Mouse (Mus musculus) 3134 (cell line): ENCODE results near the gene Gmcl1.

Source experiments
- DNase-seq: peaks from one replicate; pipeline ENCODE4 v3.0.0-alpha.2; 2011; ENCODE audit warnings: low spot score; ENCODE audit not compliant: insufficient read length; ENCODE audit errors: extremely low read depth

Gene Gmcl1

DNA sequence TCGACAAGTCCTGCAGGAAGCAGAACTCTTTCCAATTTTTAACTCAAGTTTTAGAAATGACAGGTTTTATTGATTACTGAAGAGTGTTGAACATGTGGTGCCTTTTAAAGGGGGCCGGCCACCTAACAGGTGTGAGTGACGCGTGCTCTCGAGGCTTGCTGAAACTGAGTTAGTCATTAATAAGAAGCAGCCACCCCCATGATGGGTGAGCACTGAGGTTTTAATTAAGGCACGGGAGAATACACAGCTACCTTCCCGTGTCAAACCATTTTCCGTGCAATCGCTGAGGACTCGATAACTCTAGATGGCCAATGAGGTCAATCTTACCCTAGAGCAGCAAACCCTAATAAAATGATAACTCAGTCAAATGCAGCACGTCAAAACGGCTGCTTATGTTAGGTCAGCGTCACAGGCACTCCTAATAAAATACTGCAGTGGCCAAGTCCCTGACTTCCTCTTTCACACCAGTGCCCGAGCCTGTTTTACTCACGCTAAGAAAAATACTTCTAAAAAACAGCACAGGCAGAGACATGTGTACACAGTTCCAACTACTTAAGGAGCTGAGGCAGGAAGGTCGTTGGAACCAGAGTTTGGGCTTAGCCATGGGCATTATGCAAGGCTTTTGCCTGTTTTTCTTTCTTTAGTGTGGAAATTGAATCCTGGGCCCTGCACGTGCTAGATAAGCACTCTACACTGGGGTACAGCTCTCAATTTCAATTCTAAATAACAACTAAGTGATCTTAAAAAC, 67.4 kb downstream of the Gmcl1 start:
- DNase-seq, result no peak

DNA sequence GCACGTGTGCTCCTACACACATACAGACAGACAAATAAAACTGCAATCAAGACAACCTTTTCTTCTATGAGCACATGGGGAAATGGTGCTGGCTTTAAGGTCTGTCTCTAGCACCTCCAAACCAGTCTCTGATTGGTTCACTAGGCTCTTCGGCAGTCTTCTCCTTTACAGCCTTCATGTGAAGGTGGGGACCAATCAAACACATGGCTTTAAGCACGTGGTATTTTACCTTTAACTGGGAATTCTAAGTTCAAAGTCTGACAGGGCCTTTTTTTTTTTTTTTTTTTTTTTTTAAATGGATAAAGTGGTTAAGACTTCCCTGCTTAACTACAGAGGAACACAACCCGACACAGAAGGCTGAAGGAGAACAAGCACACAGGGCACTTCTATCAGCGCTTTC, 68.1 kb downstream of the Gmcl1 start:
- DNase-seq, result no peak

DNA sequence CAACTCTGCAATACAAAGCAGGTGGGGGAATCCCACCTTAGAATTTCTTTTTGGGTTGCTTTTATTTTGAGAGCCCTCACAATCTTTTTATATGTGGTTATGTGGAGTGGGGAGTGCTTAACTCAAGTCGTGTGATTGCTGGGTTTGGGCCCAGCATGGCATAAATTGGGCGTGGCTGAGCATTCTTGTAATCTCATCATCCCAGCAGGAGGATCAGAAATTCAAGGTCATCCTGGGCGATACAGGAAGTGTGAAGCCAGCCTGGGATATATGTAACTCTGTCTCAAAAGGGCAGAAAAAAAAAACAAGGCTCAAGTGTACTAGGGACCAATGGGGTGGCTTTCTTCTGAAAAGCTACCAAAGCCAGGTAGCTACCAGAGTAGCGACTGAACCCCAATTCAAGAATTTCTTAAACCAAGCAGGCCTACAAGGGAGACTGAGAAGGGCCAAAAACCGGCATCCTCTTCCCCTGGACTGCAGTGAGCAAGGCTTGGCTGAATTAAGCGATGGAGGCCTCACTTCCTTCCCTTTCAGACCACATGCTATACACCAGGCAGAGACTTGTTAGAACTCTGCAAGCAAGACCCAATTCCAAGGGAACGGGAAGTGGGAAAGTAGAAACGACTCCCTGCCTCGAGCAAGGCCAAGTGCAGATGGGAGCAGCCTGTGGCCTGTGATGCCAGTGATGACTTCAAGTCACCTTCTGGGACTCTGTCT, 72.9 kb downstream of the Gmcl1 start:
- DNase-seq, result no peak

DNA sequence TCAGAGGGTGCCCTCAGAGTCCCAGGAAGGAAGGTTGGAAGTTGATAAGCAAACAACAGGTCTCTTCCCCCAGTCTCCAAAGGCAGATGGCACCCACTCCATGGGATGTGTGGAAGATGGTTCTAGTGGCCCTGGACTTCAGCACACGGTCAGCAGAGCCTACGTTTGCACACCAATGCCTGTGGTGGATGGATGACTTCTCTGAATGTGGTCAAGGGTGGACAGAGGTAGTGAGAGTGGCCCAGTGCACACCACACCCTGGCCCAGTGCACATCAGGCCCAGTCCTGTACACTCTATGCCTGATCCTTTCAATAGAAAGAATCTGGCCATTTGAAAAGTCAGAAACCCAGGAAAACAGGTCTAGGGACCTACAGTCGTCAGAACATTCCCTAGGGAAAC, 74.7 kb downstream of the Gmcl1 start:
- no peak for DNase-seq

DNA sequence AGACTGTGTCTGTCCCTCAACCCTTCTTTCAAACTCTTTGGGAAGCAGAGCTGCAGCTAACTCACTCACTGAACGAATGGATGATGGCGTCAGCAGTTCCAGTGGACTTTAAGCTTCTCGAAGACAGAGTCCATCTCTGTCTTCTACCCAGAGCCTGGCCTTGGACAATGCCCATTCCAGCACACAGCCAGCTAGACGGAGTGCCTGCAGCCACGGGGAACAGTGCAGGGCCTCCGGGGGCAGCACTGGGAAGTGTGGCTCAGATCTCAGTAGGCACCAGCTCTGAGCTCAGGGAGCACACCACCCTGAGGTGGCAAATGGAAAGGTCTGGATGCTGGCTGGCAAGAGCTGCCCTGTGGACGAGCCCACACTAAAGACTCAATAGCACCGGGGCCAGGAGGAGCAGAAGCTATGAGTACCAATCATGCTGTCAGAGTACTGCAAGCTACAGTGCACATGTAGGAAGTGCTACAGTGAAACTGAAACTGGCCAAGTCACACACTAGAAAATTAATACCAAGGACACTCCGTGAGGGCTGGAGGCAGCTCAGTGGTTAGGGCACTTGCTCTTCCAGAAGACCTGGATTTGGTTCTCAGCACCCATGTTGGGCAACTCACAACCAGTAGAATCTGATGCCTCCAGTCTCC, 78.8 kb downstream of the Gmcl1 start:
- DNase-seq, result no peak

DNA sequence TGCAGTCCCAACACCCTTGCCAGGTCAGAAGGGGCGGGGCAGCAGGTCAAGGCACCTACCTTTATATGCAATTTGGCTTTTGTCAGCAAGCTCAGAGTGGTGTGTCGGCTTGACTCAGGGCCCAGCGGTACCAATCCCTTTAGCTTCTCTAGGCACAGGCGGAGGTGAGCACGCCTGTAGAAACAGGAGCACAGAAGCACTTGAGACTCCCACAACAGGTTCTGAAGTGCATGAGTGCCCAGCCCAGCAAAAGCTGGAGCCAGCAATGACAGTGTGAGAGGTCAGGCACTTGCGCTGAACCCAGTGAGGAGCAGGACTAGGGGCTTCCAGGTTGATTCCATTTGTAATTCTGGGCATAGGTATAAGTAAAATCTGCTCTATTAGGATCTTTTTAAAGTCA, 80.2 kb downstream of the Gmcl1 start:
- DNase-seq, result no peak

DNA sequence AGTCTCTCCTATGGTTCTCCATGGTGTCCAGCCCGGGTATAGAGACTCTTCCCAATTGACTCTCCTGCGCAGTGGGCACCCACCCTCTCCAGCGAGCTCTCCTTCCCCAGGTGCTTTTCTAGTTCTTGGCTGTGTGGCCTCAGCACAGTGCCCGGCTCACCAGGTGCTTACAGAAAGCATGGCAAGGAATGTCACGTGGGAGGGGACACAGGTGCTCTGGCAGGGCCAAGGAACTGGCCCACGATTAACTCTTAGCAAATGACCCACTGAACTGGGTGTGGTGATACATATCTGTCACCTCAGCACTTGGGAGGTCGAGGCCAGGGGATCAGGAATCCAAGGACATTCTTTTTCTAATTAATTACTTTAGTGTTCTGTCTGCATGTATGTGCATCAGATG, 87.0 kb downstream of the Gmcl1 start:
- no peak for DNase-seq

DNA sequence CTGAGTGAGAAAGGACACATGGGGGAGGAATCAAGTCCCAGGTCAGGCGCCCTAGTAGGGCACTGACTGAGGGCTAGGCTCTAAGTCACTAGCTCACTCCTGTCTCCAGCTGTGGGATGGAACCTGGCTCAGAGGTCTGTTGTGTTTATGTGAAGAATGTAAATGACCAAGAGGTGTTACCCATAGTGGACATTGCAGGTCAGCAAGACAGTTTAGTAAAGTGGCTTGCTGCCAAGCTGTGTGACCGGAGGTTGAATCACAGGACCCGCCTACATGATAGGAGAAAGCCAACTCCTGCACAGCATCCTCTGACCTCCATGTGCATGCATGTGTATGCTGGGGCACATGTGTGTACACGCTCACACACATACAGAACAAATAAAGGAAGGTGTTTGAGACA, 87.6 kb downstream of the Gmcl1 start:
- DNase-seq, result no peak

DNA sequence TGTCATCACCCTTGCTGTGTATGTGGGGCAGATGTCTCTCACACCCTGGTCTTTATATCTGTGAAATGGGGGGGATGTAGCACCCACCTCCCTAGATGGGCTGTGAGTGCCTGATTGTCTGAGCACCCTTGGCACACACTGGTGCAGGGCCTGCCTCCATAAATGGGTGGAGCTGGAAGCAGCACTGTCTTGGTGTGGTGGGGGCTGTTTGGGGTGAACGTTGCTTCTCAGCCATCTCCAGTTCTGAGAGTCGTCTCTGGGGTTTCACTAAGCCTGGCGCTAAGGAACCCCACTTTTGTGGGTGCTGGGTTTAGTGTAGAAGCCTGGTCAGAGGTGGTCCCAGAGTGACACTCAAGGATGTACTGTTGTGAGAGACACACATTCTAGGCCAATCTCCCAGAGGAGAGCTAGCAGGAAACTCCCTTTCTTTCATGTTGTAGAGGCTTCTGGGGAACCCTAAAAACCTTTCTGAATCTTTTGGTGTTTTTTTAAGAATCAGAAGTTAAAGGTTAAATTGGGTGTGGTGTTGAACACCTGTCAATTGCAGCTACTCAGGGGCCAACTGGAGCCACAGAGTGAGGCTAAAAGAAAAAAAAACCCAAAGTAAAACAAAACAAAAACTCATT, 88.3 kb downstream of the Gmcl1 start:
- no peak for DNase-seq
